Comparison of ENCODE assay signal across 9 mouse cellular contexts in genomic region chr14:21903562-21904497, GRCm38 (mm10). TPM values are rescaled to one million over a fixed set of nuclear protein-coding genes. Genes with fewer than 3 reads are reported as not detected.
DNase-seq lines count a peak whose midpoint lies in the region; ATAC-seq and TF ChIP-seq lines count a peak whose summit lies in the region.
"Had no signal": no experiment of that assay in that cellular context is flagged by ENCODE, and none has a peak within 500 bp of the region (broad histone marks: within the 10 kb centered on the region; RNA-seq: fewer than 3 reads in every experiment).

No protein-coding gene starts in this region.

- peak overlapping the region; percentile 58 for H3K4me2 ChIP-seq in heart, embryonic 12.5 days
- peak overlapping the region; percentile 35 for H3K4me2 ChIP-seq in kidney, embryonic 14.5 days (replicated peaks; ENCODE audit: low read depth, low read length)

- no peak for TF ChIP-seq CTCF in small intestine, adult 2 months (IDR thresholded peaks at IDR 0.05; ENCODE audit: extremely low read depth, insufficient read length, insufficient replicate concordance, low read depth, low read length)

- H3K9me3 ChIP-seq in heart, embryonic 12.5 days (replicated peaks), result no peaks in the 10 kb centered on the region
- no peaks in the 10 kb centered on the region for H3K9me3 ChIP-seq in kidney, embryonic 14.5 days (ENCODE audit: control insufficient read depth, low read length)
- H3K9me3 ChIP-seq: megakaryocyte, embryonic 14.5 days had no signal

- H3K36me3 ChIP-seq in heart, embryonic 12.5 days, result no peaks in the 10 kb centered on the region
- no peaks in the 10 kb centered on the region for H3K36me3 ChIP-seq in kidney, embryonic 14.5 days (ENCODE audit: control insufficient read depth, insufficient read depth, low read length)
- no peaks in the 10 kb centered on the region for H3K36me3 ChIP-seq in small intestine, adult 2 months (ENCODE audit: control insufficient read depth, insufficient read depth, low read length)

- H3K27me3 ChIP-seq in heart, embryonic 12.5 days (replicated peaks), result no peaks in the 10 kb centered on the region
- H3K27me3 ChIP-seq in kidney, embryonic 14.5 days (ENCODE audit: control insufficient read depth, insufficient read depth, low read length), result no peaks in the 10 kb centered on the region
- no peaks in the 10 kb centered on the region for H3K27me3 ChIP-seq in small intestine, adult 2 months (ENCODE audit: control insufficient read depth, insufficient read depth, low read length)

- TF ChIP-seq POLR2A in small intestine, adult 2 months (IDR thresholded peaks at IDR 0.05; ENCODE audit: low read depth, low read length), result no peak

- peak overlapping the region; percentile 11 for H3K4me3 ChIP-seq in heart, embryonic 12.5 days
- H3K4me3 ChIP-seq in kidney, embryonic 14.5 days (ENCODE audit: low read length), result peak overlapping the region; percentile 9
- H3K4me3 ChIP-seq in small intestine, adult 2 months (ENCODE audit: low read depth, low read length), result no peak overlapping the region
- H3K4me3 ChIP-seq: megakaryocyte, embryonic 14.5 days had no signal

- ATAC-seq in common myeloid progenitor, adult 5-6 weeks (replicated peaks; ENCODE audit: low read depth, poor library complexity, severe bottlenecking), result peak; percentile 71
- peak; percentile 50; the same call in 1 of the 2 replicates for ATAC-seq in heart, embryonic 12.5 days (ENCODE audit: insufficient number of reproducible peaks, low FRiP score)
- ATAC-seq in kidney, embryonic 14.5 days (ENCODE audit: low FRiP score, low TSS enrichment), result peak; percentile 81

- peak overlapping the region; percentile 79 for H3K27ac ChIP-seq in heart, embryonic 12.5 days (ENCODE audit: poor library complexity, severe bottlenecking)
- H3K27ac ChIP-seq in kidney, embryonic 14.5 days (ENCODE audit: low read depth, low read length), result peak overlapping the region; percentile 52; the same call in 1 of the 2 replicates
- H3K27ac ChIP-seq in small intestine, adult 2 months (ENCODE audit: insufficient read depth, low read depth, low read length), result peak overlapping the region; percentile 43; the same call in 1 of the 2 replicates

- H3K9ac ChIP-seq in heart, embryonic 12.5 days, result no peak overlapping the region
- H3K9ac ChIP-seq in kidney, embryonic 14.5 days (ENCODE audit: low read depth, low read length), result no peak overlapping the region

- peaks cover 28% of the 10 kb centered on the region for H3K4me1 ChIP-seq in heart, embryonic 12.5 days (replicated peaks)
- H3K4me1 ChIP-seq in kidney, embryonic 14.5 days (ENCODE audit: control insufficient read depth, insufficient read depth, low read length), result peaks cover 23% of the 10 kb centered on the region
- H3K4me1 ChIP-seq in small intestine, adult 2 months (ENCODE audit: control insufficient read depth, insufficient read depth, insufficient read length, low read length), result 0 out of 2 replicates have a peak, but pooled peaks cover 2% of the 10 kb centered on the region
- H3K4me1 ChIP-seq: megakaryocyte, embryonic 14.5 days had no signal

- peak; percentile 86 for DNase-seq in NIH3T3 (ENCODE audit: low read depth)
- peak; percentile 95 for DNase-seq in lung, postnatal 10 days
- no peak for DNase-seq in frontal cortex, adult 2 months (ENCODE audit: extremely low spot score in 1 of 2, low spot score in 1 of 2)
- DNase-seq in layer of hippocampus, postnatal 14 days (ENCODE audit: low spot score in 2 of 2), result no peak

- 26% methylated on average over 23 of the region's 23 CpGs for WGBS in heart, embryonic 12.5 days
- WGBS in kidney, embryonic 14.5 days, result 4% methylated on average over 23 of the region's 23 CpGs
- WGBS in small intestine, adult 2 months, result 20% methylated on average over 23 of the region's 23 CpGs

RNA-seq across cellular contexts. Expression of gene Comtd1, which starts 55.1 kb away (rescaled TPM):
- 7.3 and 14.0 TPM in 2 replicates for total RNA-seq in common myeloid progenitor, adult 5-6 weeks (2017)
- 40.8 and 43.5 TPM in 2 replicates for polyA plus RNA-seq in heart, embryonic 12.5 days (2016; fragmentation: Nextera tagmentation; extraction: Ambion mirVana)
- polyA plus RNA-seq in kidney, embryonic 14.5 days (2014; fragmentation: Nextera tagmentation; extraction: Ambion mirVana), result 24.1 and 27.3 TPM in 2 replicates
- polyA plus RNA-seq in small intestine, adult 2 months (2012; rRNA removed), result 58.7 and 137 TPM in 2 replicates
- polyA plus RNA-seq in frontal cortex, adult 2 months (2012; rRNA removed), result 29.9 and 31.3 TPM in 2 replicates
- 10 to 100 TPM; 32.3 to 34.7 TPM for total RNA-seq in layer of hippocampus, postnatal 14 days (2021)

Comparison
In these comparisons a context has a peak if more than half of its experiments do, and no peak if none do; other contexts are left out.
1. DNase-seq: peak in NIH3T3 (single experiment) and lung, postnatal 10 days (single experiment); none in frontal cortex, adult 2 months (0 of 2) and layer of hippocampus, postnatal 14 days (0 of 2).
2. Peak in every context shown above with its lines, with median percentiles within 50 percentile points of each other: ATAC-seq and H3K27ac ChIP-seq.